Mouse (Mus musculus) left cerebral cortex, adult 18-20 months (tissue): Measurements from ENCODE around the gene Dkk3. TPM values are rescaled to one million over a fixed set of nuclear protein-coding genes. Genes with fewer than 3 reads are reported as not detected.
"Not testable (repeated sequence)": the region's sequence is repeated elsewhere in the genome, so short reads cannot be mapped to it uniquely, and the experiment has no call there.

ENCODE experiments used
- DNase-seq, 2 experiments: peaks; one replicate each; pipeline ENCODE4 v3.0.0; 2021 to 2022; ENCODE audit warnings: low spot score in 2 of 2, mixed read lengths in 1 of 2
- total RNA-seq, 2 experiments: library from RNA; stranded (reverse); gene quantifications; 2 replicates each; pipeline ENCODE4 v1.2.3; 2021

The Dkk3 gene
- total RNA-seq, 2 experiments from 2014 or later, result 209 to 215 TPM

GRCm38 (mm10) chr7:112169955-112170692 lies 11.3 kb upstream of the Dkk3 start:
- no peak for DNase-seq

DNA sequence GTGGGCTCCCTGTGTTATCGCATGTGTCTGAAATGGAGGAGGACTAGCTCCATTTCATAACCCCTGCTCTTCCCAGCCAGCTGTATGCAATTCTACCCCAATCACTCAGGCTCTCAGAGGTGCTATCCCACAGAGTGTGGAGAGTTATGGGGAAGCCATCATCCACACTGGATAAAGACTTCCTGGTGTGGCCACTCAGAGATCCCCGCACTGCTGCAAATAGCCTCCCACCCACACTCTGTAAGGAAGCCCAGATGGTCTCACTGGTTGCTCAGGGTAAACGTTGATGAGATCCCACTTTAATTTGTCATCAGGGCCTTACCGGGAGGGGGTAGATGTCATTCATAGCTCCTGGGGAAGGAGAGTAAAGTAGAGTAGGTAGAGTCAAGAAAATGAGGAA lies 6.7 kb upstream of the Dkk3 start:
- DNase-seq, result peak; percentile 47 to 48

DNA sequence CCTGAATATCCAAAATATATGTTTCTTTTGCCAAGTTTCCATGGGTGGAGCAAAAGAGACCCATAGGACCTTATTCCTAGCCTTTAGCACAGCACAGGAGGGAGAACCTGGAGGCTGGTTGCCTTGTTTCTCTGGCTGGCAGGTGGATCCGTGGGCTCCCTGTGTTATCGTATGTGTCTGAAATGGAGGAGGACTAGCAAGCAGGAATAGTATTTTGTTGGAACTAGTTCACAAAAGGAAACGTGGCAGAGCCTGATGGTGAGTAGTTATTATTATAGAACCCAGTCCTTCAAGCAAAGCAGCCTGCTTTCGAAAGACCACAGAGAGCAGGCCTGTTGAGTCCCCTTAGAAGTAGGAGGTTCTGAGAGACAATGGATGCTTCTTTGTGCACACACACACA lies 6.2 kb upstream of the Dkk3 start:
- not testable (repeated sequence) for DNase-seq

DNA sequence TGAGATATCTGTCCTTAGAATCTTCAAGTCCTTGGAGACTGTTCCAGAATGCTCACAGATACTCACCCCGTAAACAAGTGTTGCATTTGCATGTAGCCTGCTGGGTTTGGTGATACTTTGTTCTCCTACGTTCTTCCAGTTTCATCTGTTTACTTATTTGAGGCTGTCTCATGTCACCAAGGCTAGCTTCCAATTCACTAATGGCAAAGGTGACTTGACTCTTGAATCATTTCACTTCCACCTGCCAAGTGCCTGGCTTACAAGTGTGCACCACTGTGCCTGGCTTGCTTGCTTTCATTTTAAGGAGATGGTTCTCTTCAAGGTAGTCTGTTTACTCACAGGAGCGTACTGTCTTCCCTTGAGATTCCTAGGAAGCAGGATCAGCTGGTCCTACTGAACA lies 5.6 kb upstream of the Dkk3 start:
- no peak for DNase-seq

DNA sequence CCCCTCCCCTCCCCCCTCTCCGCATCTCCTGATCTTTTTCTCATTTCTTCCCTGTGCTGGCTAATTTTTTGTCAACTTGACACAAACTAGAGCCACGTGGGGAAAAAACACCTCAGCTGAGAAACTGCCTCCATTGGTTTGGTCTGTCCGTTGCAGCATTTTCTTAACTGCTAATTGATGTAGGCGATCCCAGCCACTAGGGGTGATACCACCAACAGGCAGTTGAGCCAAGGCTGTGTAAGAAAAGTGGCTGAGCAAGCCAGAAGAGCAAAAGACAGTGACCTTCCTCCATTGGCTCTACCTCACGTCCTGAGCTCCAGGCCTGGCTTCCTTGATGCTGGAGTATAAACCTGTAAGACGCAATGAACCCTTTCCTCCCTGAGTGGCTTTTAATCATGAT lies 978 bp upstream of the Dkk3 start:
- no peak for DNase-seq

DNA sequence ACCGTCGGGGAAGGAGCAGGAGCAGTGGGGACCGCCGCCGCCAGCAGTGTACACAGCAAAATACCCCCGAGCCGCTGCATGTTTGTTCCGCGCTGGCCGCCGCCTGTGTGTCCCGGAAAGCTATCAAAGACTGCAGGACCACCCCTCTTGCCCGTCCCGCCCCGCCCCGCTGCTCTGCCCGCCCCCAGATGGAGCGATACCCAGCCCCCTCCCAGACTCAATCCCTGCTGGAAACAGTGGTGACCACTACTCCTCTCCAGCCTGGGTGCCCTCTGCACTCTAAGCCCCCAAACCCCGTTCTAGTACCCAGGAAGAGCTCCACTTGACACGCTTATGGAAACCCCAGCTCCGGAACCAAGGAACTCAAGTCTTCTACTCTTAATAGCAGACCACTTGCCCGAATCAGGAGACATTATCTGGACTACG lies 528 bp downstream of the Dkk3 start:
- peak in 1 of 2 experiments; percentile 27 for DNase-seq

- peak in 1 of 2 experiments; percentile 28 for DNase-seq
Measured at GRCm38 (mm10) chr7:112157584-112158315, 1.1 kb downstream of the Dkk3 start.

GRCm38 (mm10) chr7:112155194-112155593 lies 3.7 kb downstream of the Dkk3 start:
- no peak for DNase-seq

DNA sequence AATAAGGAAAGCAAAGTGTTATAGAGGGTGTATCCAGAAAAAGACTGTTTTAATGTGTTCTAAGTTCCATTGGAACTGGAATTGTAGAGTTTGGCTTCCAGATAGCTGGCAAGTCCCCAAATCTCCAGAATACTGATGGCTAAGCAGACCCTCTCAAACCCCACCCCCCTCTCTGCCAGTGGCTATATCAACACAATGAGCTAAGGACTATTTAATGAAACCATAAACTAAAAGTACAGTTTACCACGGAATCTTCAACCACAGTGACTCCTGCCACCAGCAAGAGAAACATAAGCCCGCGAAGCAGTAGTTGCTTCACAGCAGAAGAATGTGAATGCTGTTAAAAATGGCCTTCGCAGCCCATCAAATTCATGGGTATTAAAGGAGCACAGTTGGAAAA lies 4.4 kb downstream of the Dkk3 start:
- no peak for DNase-seq

GRCm38 (mm10) chr7:112149113-112149512 lies 9.7 kb downstream of the Dkk3 start:
- no peak for DNase-seq

DNA sequence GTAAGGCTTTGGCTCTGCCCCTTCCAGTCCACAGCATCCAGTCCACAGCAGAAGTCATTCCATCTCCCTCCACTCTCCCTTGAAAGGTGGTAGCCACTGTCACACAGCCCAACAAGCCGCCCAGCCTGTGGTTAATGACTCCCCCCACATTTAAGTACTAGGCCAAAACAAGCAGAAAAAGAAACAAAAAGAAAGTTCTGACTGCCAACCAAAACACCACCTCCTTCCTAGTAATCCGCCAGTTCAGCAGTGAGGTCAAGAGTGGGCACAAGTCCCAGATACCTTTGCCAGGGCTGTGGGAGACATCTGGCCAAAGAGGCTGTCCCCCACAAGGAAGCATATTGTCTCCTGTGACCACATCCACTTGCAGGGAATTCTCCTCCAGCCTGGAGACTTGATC lies 10.9 kb downstream of the Dkk3 start:
- no peak for DNase-seq

DNA sequence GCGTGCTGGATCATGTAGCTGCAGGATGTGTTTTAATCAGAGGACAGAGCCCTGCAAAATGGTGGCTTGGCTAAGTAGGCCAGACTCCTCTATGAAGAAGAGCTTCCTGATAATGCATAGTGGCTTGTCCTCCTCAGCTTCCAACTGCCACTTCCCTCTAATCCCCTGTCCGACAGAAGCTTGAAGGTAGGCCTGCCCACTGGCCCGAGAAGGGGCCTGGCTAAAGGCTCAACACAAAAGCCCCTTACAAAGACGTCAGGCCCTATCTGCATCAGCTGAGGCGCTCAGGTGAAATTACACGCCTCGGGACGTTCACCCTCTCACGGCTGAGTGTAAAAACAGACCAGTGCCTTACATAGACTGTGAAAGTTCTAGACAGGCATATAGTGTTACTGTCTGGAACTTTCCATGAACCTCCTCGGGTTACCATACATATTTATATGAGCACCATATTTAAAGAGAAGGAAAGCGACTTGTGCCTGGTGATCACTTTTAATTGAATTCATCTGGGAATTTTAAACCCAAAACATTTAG lies 14.1 kb downstream of the Dkk3 start:
- no peak for DNase-seq

DNA sequence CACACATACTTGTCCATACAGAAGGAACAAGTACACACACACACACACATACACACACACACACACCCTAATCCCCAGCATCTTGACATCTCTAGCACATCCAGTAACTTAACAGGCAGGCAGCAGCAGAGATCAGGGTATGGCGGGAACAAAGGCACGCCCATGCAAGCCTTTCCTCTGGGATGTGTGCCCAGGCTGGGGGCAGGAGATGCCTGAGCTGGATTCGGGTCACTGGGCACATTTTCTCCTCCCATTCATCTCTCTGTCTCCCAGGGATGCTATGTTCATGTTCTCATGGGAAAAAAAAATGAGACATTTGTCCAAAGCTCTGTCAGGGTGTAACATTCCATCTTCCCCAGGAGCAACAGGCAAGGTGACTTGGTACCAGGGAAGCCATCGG lies 14.9 kb downstream of the Dkk3 start:
- no peak for DNase-seq

GRCm38 (mm10) chr7:112143090-112143500 lies 15.8 kb downstream of the Dkk3 start:
- no peak for DNase-seq

DNA sequence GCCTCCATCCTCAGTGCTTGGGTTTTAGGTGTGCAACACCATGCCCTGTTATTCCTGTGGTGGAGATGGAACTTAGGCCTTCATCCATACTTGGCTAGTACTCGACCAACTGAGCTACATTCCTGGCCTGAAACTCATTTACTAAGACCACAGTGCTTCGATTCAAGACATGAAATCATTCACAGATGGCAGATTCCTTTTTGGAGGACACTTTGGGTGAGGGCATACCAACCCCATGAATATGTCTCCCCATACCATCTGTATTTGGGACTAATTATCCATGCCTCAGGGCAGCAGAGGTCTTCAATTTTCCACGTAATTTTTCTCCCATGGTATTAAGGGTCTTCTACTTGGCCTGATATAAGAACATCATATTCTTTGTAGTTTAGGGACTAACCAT lies 16.2 kb downstream of the Dkk3 start:
- DNase-seq, result no peak

DNA sequence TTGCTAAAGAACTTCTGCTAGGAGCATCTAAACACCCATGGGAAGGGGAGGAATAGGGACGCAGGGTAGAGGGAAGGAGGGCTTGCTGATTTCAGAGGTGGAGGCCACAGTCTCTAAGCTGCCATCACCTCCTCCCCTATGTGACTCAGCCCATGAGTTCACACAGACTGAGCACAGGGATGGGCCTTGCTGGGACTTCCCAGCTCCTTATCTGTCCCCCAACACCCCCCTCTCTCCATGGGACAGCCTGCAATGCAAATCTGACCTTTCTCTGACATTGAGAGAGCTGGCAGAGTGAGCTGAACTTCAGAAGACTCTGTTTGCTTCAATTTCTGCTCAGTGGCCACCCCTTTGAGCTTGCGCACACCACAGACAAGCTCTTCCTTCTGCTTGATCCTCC lies 18.1 kb downstream of the Dkk3 start:
- DNase-seq, result no peak

- DNase-seq, result no peak
Measured at GRCm38 (mm10) chr7:112138509-112139405, 20.1 kb downstream of the Dkk3 start.

DNA sequence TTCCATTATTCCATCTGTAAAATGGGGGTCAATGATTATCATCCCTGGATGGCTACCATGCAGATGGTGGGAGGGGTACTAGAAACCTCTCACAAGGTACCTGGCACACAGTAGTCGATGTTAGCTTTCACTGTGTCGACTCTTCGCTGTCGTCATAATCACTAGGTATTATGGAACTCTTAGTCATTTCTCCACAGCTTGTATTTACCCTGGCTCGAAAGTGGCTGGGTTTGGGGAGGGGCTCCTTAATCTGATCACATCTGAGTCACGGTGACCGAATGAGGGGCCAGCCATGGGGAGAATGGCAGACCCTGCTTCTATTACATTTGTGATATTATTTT lies 20.7 kb downstream of the Dkk3 start:
- DNase-seq, result no peak

- no peak for DNase-seq
Measured at GRCm38 (mm10) chr7:112136537-112136936, 22.3 kb downstream of the Dkk3 start.

GRCm38 (mm10) chr7:112135161-112135560 lies 23.7 kb downstream of the Dkk3 start:
- DNase-seq, result no peak

- no peak for DNase-seq
Measured at GRCm38 (mm10) chr7:112133277-112133676, 25.6 kb downstream of the Dkk3 start.

DNA sequence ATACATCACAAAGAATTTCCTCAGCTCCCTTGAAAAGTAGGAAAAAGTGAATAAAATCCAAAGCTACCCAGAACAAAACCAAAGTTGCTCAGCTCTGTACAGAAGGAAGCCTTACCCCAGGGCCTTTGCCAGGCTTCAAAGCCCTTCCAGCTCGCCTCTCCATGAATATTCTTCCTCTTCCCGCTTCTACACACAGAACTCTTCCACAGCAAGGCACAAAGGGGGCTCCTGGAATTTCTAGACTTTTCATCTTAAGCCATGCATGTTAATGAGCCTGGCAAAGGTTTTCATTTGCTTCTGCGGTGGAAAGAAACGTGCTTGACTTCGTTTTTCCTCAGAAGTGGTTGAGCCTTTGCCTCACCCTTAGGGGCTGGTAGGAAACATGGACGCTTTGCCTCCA lies 26.9 kb downstream of the Dkk3 start:
- no peak for DNase-seq
